Mouse (Mus musculus) megakaryocyte-erythroid progenitor cell, adult 5-6 weeks (primary cell): ENCODE measurements around the gene Mob1b. TPM values are rescaled to one million over a fixed set of nuclear protein-coding genes. Genes with fewer than 3 reads are reported as not detected.
A peak's percentile ranks its signal among the peaks of the same experiment; 100 is the strongest.

Experiments
- ATAC-seq: replicated peaks from 2 replicates; pipeline ENCODE4 v1.8.0; 2016; ENCODE audit warnings: mild to moderate bottlenecking, inconsistent platforms; ENCODE audit not compliant: severe bottlenecking, poor library complexity, low FRiP score, low TSS enrichment
- total RNA-seq, 2 experiments: library from RNA; stranded (forward) in 1 of 2; stranded (reverse) in 1 of 2; fragments of 200-1000, 215-1000 nt in 1 of 2; fragments of >200 nt in 1 of 2; fragmentation: Nextera tagmentation in 1 of 2; gene quantifications; 2 replicates each; pipeline ENCODE4 v1.2.3; 2014 to 2017

The Mob1b gene
- total RNA-seq, 2 experiments from 2014 or later, result 13.3 to 39.9 TPM

GRCm38 (mm10) chr5:88765587-88765986 lies 44.9 kb downstream of the Mob1b start:
- ATAC-seq, result no peak

- ATAC-seq, result no peak
Measured at GRCm38 (mm10) chr5:88766121-88766520, 45.5 kb downstream of the Mob1b start.

DNA sequence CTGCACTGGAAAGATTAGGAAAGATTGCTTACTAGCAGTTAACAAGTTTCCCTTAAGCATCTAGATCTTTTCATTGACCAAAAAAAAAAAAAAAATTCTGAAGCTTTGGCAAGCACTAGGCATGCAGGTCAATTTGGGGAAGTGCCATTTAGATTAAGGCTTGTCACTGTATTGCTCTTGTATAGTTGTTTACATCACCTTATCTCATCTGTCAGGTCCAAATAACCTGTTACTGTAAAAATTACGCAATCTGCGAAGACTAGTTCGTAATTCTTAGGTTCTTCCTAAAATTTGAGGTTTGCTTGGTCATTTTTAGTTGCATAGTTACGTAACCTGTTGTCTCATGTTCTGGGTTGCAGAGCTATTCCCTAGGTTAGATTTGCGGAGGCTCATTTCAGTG lies 46.2 kb downstream of the Mob1b start:
- ATAC-seq, result peak; percentile 19; the same call in 1 of the 2 replicates

DNA sequence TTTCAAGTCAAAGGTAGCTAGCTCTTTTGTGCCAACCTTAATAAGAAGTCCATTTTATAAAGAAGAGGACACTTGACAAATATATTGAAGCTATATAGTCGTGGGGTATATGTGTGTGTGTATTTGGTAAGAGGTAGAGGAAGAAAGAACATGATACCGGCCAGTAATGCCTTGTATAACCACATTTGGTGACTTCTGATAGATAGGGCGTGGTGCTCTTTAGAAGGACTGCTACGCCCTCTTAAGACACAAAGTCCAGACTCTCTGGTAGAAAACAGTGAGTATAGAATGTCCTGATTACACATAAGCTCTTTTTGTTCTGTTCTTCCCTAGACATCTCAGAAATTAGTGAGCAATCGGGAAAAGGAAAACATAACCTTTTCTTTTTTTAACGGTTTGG lies 47.5 kb downstream of the Mob1b start:
- ATAC-seq, result peak; percentile 55

- no peak for ATAC-seq
Measured at GRCm38 (mm10) chr5:88782072-88782765, 61.6 kb downstream of the Mob1b start.

GRCm38 (mm10) chr5:88785059-88785458 lies 64.4 kb downstream of the Mob1b start:
- no peak for ATAC-seq

GRCm38 (mm10) chr5:88790675-88791074 lies 70.0 kb downstream of the Mob1b start:
- no peak for ATAC-seq

GRCm38 (mm10) chr5:88791256-88792245 lies 70.9 kb downstream of the Mob1b start:
- peak; percentile 87; the same call in 1 of the 2 replicates for ATAC-seq

GRCm38 (mm10) chr5:88793676-88794075 lies 73.0 kb downstream of the Mob1b start:
- no peak for ATAC-seq

GRCm38 (mm10) chr5:88795910-88796584 lies 75.4 kb downstream of the Mob1b start:
- ATAC-seq, result no peak

DNA sequence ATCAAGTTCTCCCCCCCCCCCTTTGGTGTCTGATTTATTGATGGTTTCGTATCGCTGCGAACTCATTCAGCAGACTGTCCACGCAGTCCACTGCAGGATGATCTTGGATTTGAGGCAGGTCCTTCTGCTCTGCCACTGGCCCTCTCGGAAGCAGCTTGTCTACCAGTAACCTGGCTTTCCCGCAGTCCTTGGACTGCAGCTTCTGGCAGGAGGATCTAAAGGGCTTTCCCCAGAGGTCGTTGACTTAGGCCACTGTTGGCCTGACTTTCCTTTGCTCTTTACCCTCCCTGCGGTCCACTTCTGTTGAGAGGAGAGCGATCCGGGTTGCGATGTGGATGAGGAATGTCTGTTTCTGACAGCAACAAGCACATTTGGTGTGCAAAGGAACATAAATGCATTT lies 75.9 kb downstream of the Mob1b start:
- ATAC-seq, result no peak

DNA sequence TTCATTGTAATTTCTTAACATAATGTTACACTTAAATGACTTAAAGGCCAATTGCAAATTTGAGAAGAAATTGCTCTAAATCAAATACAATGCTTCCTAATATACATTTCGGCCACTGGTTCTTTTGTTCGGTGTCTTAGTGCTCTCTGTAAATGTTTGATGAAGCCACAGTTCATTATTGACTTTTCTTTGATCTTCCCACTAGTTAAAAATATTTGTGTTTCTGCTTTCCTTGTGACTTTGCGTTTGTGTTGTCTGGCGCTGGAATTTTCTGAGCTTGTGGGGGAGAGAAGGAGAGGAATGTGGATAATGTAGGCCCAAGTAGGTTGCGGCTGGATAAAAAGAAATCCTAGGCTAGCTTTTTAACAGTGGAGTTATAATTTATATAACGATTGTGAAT lies 76.5 kb downstream of the Mob1b start:
- ATAC-seq, result no peak

GRCm38 (mm10) chr5:88805616-88806015 lies 85.0 kb downstream of the Mob1b start:
- ATAC-seq, result no peak

DNA sequence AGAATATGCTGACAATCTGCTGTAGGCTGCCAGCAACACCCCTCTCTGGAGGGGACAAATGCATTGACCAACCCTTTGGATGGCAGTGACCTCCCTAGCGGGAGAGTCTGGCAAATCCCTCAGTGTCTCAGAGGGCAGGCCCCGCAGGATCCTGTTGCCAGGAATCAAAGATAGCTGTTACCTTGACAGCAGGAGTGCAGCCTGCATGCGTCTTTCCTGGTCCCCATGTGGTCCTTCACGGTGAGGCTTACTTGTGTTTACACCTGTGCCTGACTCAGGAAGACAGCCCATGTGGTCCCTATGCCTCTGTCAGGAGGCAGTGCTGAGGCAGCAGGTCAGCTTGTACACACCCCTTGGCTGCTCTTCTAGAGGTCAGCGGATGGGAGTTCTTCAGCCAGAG lies 85.6 kb downstream of the Mob1b start:
- ATAC-seq, result no peak

DNA sequence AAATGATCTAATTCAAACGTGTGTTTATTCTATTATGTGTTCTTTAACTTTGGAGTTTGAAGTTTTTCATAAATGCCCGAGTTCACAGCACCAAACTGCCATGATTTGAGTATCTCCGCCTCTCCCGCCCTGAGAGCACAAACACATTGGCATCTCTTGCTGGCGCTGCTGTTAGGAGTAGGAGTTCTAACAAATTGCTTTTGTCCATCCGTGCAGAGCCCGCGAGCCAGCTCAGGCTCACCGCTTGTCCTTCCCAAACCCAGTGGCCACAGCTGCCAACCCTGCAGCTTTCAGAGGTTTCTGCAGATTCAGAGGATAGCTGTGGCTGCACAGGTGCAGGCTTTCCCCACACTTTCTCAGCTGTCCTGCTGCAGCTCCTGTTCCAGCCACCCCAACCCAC lies 86.7 kb downstream of the Mob1b start:
- ATAC-seq, result no peak

GRCm38 (mm10) chr5:88813188-88813587 lies 92.5 kb downstream of the Mob1b start:
- ATAC-seq, result no peak
